Mouse (Mus musculus) lung, adult 2 months (tissue): ENCODE data around the gene Cyp2a22. TPM values are rescaled to one million over a fixed set of nuclear protein-coding genes. Genes with fewer than 3 reads are reported as not detected.
A peak's percentile ranks its signal among the peaks of the same experiment; 100 is the strongest.
"Not testable (repeated sequence)": the region's sequence is repeated elsewhere in the genome, so short reads cannot be mapped to it uniquely, and the experiment has no call there.

Experiments used
- DNase-seq: peaks from one replicate; pipeline ENCODE4 v3.0.0; 2022
- H3K4me1 ChIP-seq: fragments of 200-500 bp; 2 replicates; pipeline ENCODE4 v1.6.1; 2011; ENCODE audit warnings: low read length; ENCODE audit not compliant: control insufficient read depth, insufficient read depth
- H3K4me3 ChIP-seq: fragments of 200-500 bp; replicated peaks from 2 replicates; pipeline ENCODE3; 2011; ENCODE audit warnings: low read depth, mild to moderate bottlenecking, control low read depth, low read length; ENCODE audit errors: extremely low read depth
- CTCF ChIP-seq: fragments of 200-500 bp; IDR thresholded peaks from 2 replicates; pipeline ENCODE4 v1.5.1; 2011; ENCODE audit warnings: mild to moderate bottlenecking, low read length, control low read depth; ENCODE audit not compliant: insufficient read depth
- POLR2A ChIP-seq: fragments of 200-500 bp; IDR thresholded peaks from 2 replicates; pipeline ENCODE4 v1.6.1; 2011; ENCODE audit warnings: low read depth, mild to moderate bottlenecking, control low read depth, low read length, borderline replicate concordance; ENCODE audit errors: extremely low read depth
- WGBS: fragments of 180-500 bp; shearing (Covaris S2); methylation state at CpG from one replicate; pipeline ENCODE4 v1.1.7; 2018; 5-methylcytosine and 5-hydroxymethylcytosine counted together
- polyA plus RNA-seq: library from polyadenylated mRNA; depleted of rRNA; stranded (reverse); fragments of >200 nt; gene quantifications from 2 replicates; pipeline ENCODE4 v1.2.3, GENCODE M21; 2012; rRNA removed

Gene Cyp2a22
- not detected in 2 replicates for polyA plus RNA-seq

DNA sequence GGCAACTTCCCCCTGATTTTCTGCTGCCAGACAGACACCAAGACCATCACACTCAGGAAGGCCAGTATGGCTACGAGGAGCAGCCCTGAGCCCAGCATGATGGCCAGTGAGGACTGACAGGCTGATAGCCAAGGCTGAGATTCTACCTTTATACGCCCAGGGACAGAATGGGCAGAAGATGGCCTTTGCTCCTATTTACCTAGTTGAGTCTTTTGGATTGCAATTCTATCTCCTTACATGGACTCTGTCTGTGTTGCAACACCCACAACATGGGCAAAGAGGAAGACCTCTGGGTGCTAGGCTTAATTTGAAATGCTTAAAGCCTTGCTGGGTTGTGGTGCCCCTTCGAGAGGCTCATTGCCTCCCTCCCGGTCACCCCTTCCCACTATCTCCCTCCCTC lies at the start of gene Cyp2a22:
Cyp2a22 (minus strand) TSS at position 123 of the 400 bp plus-strand sequence.
- TF ChIP-seq CTCF (no peak), POLR2A (no peak)
- no peak for DNase-seq
- WGBS = 79% methylated on average over 4 of the region's 4 CpGs
- Histone ChIP-seq H3K4me3 (no peak within 1 kb of the TSS), H3K4me1 (no peaks in the 10 kb centered on the region)

DNA sequence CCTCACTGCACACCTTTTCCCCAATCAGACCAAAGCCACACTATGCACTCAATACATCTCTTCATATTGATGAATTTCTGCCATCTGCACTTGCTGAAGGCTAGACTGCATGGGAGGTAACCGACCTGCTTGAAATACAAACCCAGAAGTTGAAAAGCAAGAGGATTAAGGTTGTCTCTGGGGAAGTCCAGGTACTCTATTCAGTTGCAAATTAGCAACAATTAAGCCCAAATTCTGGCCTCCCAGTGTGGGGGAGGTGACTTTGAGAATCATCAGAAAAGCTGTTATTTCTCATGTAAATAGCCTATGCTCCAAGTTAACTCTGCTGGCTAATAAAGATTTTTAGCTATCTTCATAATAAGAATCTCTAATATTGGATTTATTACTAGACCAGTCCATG lies 44.0 kb upstream of the Cyp2a22 start:
- DNase-seq, H3K4me3 ChIP-seq, H3K4me1 ChIP-seq: not testable (repeated sequence)
- WGBS = 10% methylated on average over 1 of the region's 1 CpGs

GRCm38 (mm10) chr7:26982551-26982950 lies 43.4 kb upstream of the Cyp2a22 start:
- WGBS = 25% methylated on average over 1 of the region's 1 CpGs
- no peak overlapping the region for H3K4me3 ChIP-seq
- DNase-seq = no peak
- no peak for TF ChIP-seq POLR2A
- TF ChIP-seq CTCF = no peak
- no peaks in the 10 kb centered on the region for H3K4me1 ChIP-seq

- DNase-seq, H3K4me3 ChIP-seq, H3K4me1 ChIP-seq: not testable (repeated sequence)
- WGBS = 75% methylated on average over 1 of the region's 1 CpGs
These were observed 42.8 kb upstream of the Cyp2a22 start for GRCm38 (mm10) chr7:26981937-26982336.

GRCm38 (mm10) chr7:26981464-26981863 lies 42.3 kb upstream of the Cyp2a22 start:
- 64% methylated on average over 2 of the region's 2 CpGs for WGBS
- not testable (repeated sequence) for H3K4me3 ChIP-seq, DNase-seq, H3K4me1 ChIP-seq

DNA sequence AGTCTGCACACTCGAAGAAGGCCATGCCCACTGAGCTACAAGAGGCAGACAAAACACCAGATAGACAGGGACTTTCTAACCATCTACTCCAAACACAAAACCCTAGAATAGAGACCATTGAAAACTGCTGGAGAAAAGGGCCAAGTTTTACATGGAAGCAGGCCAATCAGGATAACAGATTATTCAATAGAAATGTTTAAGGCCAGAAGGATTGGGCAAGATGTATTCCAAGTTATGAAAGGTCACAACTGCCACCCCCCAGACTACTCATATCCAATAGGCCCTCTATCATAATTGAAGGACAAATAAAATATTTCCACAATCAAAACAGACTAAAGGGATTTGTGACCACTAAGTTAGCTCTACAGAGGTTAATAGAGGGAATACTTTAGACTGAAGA lies 23.2 kb upstream of the Cyp2a22 start:
- not testable (repeated sequence) for H3K4me3 ChIP-seq, H3K4me1 ChIP-seq, DNase-seq
- WGBS = 30% methylated on average over 1 of the region's 1 CpGs

DNA sequence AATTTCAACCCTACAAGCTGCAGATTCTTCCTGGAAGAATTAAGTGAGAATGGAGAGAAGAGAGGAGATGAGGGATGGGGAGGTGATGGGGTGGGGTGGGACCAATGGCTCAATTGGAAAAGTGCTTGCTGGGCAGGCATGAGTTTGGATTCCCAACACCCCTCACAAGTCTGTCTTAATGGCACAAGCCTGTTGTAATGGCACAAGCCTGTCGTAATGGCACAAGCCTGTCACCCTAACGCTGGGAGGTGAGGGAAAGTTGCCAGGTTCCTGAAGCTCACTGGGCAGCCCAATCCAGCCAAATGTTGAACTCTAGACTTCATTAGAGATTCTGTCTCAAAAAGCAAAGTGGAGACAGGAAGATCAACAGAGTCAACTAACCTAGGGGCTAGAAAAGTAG lies 14.1 kb upstream of the Cyp2a22 start:
- not testable (repeated sequence) for H3K4me1 ChIP-seq, H3K4me3 ChIP-seq, DNase-seq
- 83% methylated on average over 2 of the region's 2 CpGs for WGBS

- not testable (repeated sequence) for H3K4me3 ChIP-seq, DNase-seq, H3K4me1 ChIP-seq
- WGBS = 55% methylated on average over 3 of the region's 3 CpGs
These were observed 13.5 kb upstream of the Cyp2a22 start for GRCm38 (mm10) chr7:26952671-26953070.

GRCm38 (mm10) chr7:26941320-26941925 lies 2.2 kb upstream of the Cyp2a22 start:
- H3K4me3 ChIP-seq, H3K4me1 ChIP-seq: not testable (repeated sequence)
- DNase-seq = peak; percentile 29
- 25% methylated on average over 2 of the region's 2 CpGs for WGBS

- H3K4me1 ChIP-seq, H3K4me3 ChIP-seq, DNase-seq: not testable (repeated sequence)
- WGBS = 53% methylated on average over 2 of the region's 2 CpGs
These were observed 22.1 kb downstream of the Cyp2a22 start for GRCm38 (mm10) chr7:26917114-26917513.

Other genes starting within 250 kb of the Cyp2a22 start
- 0.24 TPM in 1 of 2 replicates, not detected in the other for gene Cyp2b19, start 182.2 kb downstream of the Cyp2a22 start, polyA plus RNA-seq
- not detected in 2 replicates for gene Cyp2g1, start 130.5 kb downstream of the Cyp2a22 start, polyA plus RNA-seq
- 28.3 and 52.7 TPM in 2 replicates for gene Cyp2a5, start 104.1 kb downstream of the Cyp2a22 start, polyA plus RNA-seq
- gene Cyp2a12, start 89.7 kb upstream of the Cyp2a22 start, polyA plus RNA-seq = 0.11 and 0.12 TPM in 2 replicates
- gene Cyp2f2, start 180.5 kb upstream of the Cyp2a22 start, polyA plus RNA-seq = 3,886 and 4,289 TPM in 2 replicates
- not detected in 2 replicates for gene Cyp2t4, start 214.3 kb upstream of the Cyp2a22 start, polyA plus RNA-seq
- gene Egln2, start 227.4 kb upstream of the Cyp2a22 start, polyA plus RNA-seq = 107 and 115 TPM in 2 replicates
- gene Rab4b, start 239.5 kb upstream of the Cyp2a22 start, polyA plus RNA-seq = 67.8 and 69.0 TPM in 2 replicates
- not detected in 2 replicates for gene Gm21983, start 241.7 kb upstream of the Cyp2a22 start, polyA plus RNA-seq
- 10.5 and 13.5 TPM in 2 replicates for gene Mia, start 241.8 kb upstream of the Cyp2a22 start, polyA plus RNA-seq